Mouse (Mus musculus): ENCODE data around the gene Shisa9. TPM values are rescaled to one million over a fixed set of nuclear protein-coding genes. Genes with fewer than 3 reads are reported as not detected.

The Shisa9 gene
- not detected in 2 replicates for polyA plus RNA-seq (2012; ENCODE audit: low replicate concordance)

DNA sequence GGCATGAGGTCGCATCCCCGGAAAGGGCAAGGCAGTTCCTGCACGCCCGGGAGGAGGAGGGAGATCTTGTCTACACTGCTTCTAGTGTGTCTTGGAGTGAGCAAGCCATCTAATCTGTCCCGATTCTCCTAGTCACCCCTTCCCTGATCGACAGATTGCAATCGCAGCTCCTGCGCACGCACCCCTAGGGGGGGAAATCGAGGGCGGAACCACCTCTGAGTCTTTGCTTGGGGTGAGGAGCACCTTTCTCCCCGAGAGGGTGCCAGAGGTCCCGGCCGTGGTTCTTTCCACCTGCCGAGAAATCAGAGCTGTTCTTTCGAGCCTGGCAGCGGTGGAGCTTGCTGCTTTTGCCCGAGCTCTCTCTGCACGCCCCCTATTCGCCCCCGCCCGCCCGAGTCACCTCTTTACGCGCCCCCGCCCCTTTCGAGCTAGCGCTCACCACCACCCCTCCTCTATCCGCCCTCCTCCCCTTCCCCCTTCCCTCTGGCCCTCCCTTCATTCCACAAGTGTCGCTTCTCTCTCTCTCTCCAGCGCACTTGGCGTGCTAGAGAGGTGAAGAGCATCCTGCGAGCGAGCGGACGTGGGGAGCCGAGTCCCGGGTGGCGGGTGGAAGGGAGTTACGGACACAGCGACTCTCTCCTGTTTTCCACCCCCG is at the start of gene Shisa9:
Gene Shisa9 (plus strand): TSS at position 498 of the 655 bp plus-strand sequence.

Other genes with a start within 250 kb of the Shisa9 start
- gene Cpped1, start 74.7 kb upstream of the Shisa9 start, polyA plus RNA-seq (2012; ENCODE audit: low replicate concordance) = 1.7 and 8.2 TPM in 2 replicates

All from leukemia stem cell, adult 10-12 weeks (primary cell).